Mouse (Mus musculus) hindbrain, embryonic 15.5 days (tissue): Measurements from ENCODE around the gene Abcc4. TPM values are rescaled to one million over a fixed set of nuclear protein-coding genes. Genes with fewer than 3 reads are reported as not detected.

Source experiments
- ATAC-seq: fragments of 200-750 bp; cut with Nextera tagmentation; 2 replicates; pipeline ENCODE4 v1.8.0; 2017; ENCODE audit warnings: low read depth, moderate number of reproducible peaks, moderate TSS enrichment; ENCODE audit not compliant: low FRiP score
- H3K27ac ChIP-seq: fragments of 300-500 bp; sonication (generic); replicated peaks from 2 replicates; pipeline ENCODE4 v1.5.1; 2015; ENCODE audit warnings: mild to moderate bottlenecking, inconsistent platforms
- H3K27me3 ChIP-seq: fragments of 300-500 bp; sonication (generic); 2 replicates; pipeline ENCODE4 v1.6.1; 2015; ENCODE audit warnings: control low read depth, inconsistent platforms
- H3K36me3 ChIP-seq: fragments of 300-500 bp; sonication (generic); 2 replicates; pipeline ENCODE4 v1.6.1; 2015; ENCODE audit warnings: control low read depth, inconsistent platforms
- H3K4me1 ChIP-seq: fragments of 300-500 bp; sonication (generic); replicated peaks from 2 replicates; pipeline ENCODE4 v1.6.1; 2015; ENCODE audit warnings: control low read depth, inconsistent platforms
- H3K4me2 ChIP-seq: fragments of 300-500 bp; sonication (generic); 2 replicates; pipeline ENCODE4 v1.6.1; 2015; ENCODE audit warnings: moderate library complexity, mild to moderate bottlenecking, inconsistent platforms
- H3K4me3 ChIP-seq: fragments of 300-500 bp; sonication (generic); 2 replicates; pipeline ENCODE4 v1.5.1; 2015; ENCODE audit warnings: mild to moderate bottlenecking, inconsistent platforms
- H3K9ac ChIP-seq: fragments of 300-500 bp; sonication (generic); 2 replicates; pipeline ENCODE4 v1.6.1; 2015; ENCODE audit warnings: inconsistent platforms
- H3K9me3 ChIP-seq: fragments of 300-500 bp; sonication (generic); 2 replicates; pipeline ENCODE4 v1.6.1; 2016; ENCODE audit warnings: control low read depth, inconsistent platforms
- WGBS: fragments of 180-500 bp; shearing (Covaris S2); methylation state at CpG from one replicate; pipeline ENCODE4 v1.1.7; 2015; 5-methylcytosine and 5-hydroxymethylcytosine counted together
- polyA plus RNA-seq: library from polyadenylated mRNA; unstranded; fragments of >200 nt; fragmentation: Nextera tagmentation; extraction: Ambion mirVana; gene quantifications from 2 replicates; pipeline ENCODE4 v1.2.1, GENCODE M21; 2015

Abcc4 gene
- polyA plus RNA-seq, 1 experiment from 2014 or later = 2.3 TPM

DNA sequence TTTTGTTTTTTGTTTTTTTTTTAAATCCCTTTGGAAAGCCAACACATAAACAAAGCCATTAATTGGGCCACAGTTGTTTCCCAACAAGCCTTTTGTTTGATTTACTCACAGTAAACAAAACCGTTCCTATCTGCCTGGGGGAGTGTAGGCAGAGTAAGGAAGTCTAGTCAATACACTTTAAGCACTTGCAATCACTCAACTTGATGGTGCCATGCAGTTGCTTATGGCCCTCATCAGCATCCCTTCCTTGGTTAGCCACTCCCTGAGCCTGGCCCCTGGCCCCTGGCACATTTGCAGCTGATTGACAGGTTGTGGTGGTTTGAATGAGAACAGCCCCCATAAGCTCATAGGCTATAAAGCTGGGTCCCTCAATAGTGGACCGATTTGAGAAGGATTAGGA, 209.3 kb downstream of the Abcc4 start:
- no peak overlapping the region for H3K9ac ChIP-seq
- no peaks in the 10 kb centered on the region for H3K4me1 ChIP-seq
- no peaks in the 10 kb centered on the region for H3K9me3 ChIP-seq
- no peak overlapping the region for H3K4me3 ChIP-seq
- H3K4me2 ChIP-seq = no peak overlapping the region
- ATAC-seq = no peak
- 78% methylated on average over 2 of the region's 2 CpGs for WGBS
- no peaks in the 10 kb centered on the region for H3K36me3 ChIP-seq
- no peaks in the 10 kb centered on the region for H3K27me3 ChIP-seq
- no peak overlapping the region for H3K27ac ChIP-seq

GRCm38 (mm10) chr14:118495458-118495857, 210.6 kb downstream of the Abcc4 start:
- no peak overlapping the region for H3K4me3 ChIP-seq
- H3K9ac ChIP-seq = no peak overlapping the region
- no peak overlapping the region for H3K27ac ChIP-seq
- H3K9me3 ChIP-seq = no peaks in the 10 kb centered on the region
- no peaks in the 10 kb centered on the region for H3K36me3 ChIP-seq
- WGBS = 86% methylated on average over 2 of the region's 2 CpGs
- no peaks in the 10 kb centered on the region for H3K27me3 ChIP-seq
- H3K4me2 ChIP-seq = no peak overlapping the region
- peaks cover 8% of the 10 kb centered on the region for H3K4me1 ChIP-seq
- ATAC-seq = no peak

DNA sequence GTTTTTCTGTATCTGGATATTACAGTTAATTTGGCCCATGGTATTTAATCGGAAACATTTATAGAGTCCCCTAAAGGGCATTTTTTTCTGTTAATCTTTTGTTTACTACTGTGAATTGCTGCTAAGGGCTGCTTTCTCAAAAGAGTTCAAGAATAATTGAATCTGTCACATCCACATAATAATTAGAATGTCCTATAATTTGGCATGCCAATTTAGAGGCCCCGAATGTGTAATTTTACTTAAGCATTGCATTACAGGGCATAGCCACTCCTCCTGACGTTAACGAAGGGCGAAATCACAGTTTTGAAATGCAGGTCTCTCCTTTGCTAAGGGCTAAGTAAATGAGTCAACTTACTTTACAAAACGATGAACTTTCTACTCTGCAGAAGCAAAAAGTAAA, 214.3 kb downstream of the Abcc4 start:
- H3K27ac ChIP-seq = no peak overlapping the region
- no peak overlapping the region for H3K4me3 ChIP-seq
- no peak overlapping the region for H3K9ac ChIP-seq
- 0 out of 2 replicates have a peak, but pooled peaks cover 4% of the 10 kb centered on the region for H3K27me3 ChIP-seq
- 62% methylated on average over 6 of the region's 6 CpGs for WGBS
- no peak for ATAC-seq
- H3K36me3 ChIP-seq = no peaks in the 10 kb centered on the region
- peaks cover 8% of the 10 kb centered on the region for H3K4me1 ChIP-seq
- no peak overlapping the region for H3K4me2 ChIP-seq
- H3K9me3 ChIP-seq = no peaks in the 10 kb centered on the region

DNA sequence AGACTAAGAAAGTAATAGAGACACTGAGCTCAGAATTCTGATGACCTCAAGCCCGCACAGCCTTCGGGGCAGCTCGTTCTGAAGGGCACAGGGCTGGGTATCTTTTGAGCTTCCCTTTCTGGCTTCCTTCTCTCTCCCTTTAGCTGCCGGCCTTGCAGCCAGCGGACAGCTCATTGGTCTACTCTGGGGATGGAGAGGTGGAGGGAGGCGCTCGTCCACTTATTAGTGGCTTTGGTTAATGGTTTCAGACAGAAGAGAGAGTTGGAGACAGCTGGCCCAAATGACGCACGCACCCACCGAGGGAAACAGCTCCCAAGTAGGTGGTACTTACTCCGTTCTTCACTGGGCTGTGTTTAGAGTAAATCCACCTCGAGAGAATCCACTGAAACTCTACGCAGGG, 214.7 kb downstream of the Abcc4 start:
- Histone ChIP-seq H3K27me3 (0 out of 2 replicates have a peak, but pooled peaks cover 4% of the 10 kb centered on the region), H3K36me3 (no peaks in the 10 kb centered on the region), H3K9me3 (no peaks in the 10 kb centered on the region), H3K4me1 (peaks cover 8% of the 10 kb centered on the region), H3K4me3 (no peak overlapping the region), H3K27ac (no peak overlapping the region), H3K4me2 (peak overlapping the region; percentile 40), H3K9ac (no peak overlapping the region)
- ATAC-seq = 0 out of 2 replicates have a peak, but pooled peaks have one; percentile 23
- WGBS = 23% methylated on average over 13 of the region's 13 CpGs

- H3K4me2 ChIP-seq = no peak overlapping the region
- WGBS = 53% methylated on average over 7 of the region's 7 CpGs
- no peaks in the 10 kb centered on the region for H3K36me3 ChIP-seq
Observed at GRCm38 (mm10) chr14:118490525-118490924, 215.5 kb downstream of the Abcc4 start.

GRCm38 (mm10) chr14:118486349-118486748, 219.7 kb downstream of the Abcc4 start:
- H3K4me1 ChIP-seq = peaks cover 7% of the 10 kb centered on the region
- H3K4me3 ChIP-seq = no peak overlapping the region
- H3K9ac ChIP-seq = no peak overlapping the region
- H3K9me3 ChIP-seq = no peaks in the 10 kb centered on the region
- H3K4me2 ChIP-seq = no peak overlapping the region
- H3K36me3 ChIP-seq = no peaks in the 10 kb centered on the region
- no peak overlapping the region for H3K27ac ChIP-seq
- H3K27me3 ChIP-seq = 0 out of 2 replicates have a peak, but pooled peaks cover 4% of the 10 kb centered on the region
- no peak for ATAC-seq
- WGBS = 71% methylated on average over 11 of the region's 11 CpGs

More at GRCm38 (mm10) chr14:118490525-118490924, 215.5 kb downstream of the Abcc4 start:
- ATAC-seq = no peak
- no peak overlapping the region for H3K27ac ChIP-seq
- no peak overlapping the region for H3K4me3 ChIP-seq
- H3K9me3 ChIP-seq = no peaks in the 10 kb centered on the region
- no peak overlapping the region for H3K9ac ChIP-seq
- H3K4me1 ChIP-seq = peaks cover 8% of the 10 kb centered on the region
- 0 out of 2 replicates have a peak, but pooled peaks cover 4% of the 10 kb centered on the region for H3K27me3 ChIP-seq

DNA sequence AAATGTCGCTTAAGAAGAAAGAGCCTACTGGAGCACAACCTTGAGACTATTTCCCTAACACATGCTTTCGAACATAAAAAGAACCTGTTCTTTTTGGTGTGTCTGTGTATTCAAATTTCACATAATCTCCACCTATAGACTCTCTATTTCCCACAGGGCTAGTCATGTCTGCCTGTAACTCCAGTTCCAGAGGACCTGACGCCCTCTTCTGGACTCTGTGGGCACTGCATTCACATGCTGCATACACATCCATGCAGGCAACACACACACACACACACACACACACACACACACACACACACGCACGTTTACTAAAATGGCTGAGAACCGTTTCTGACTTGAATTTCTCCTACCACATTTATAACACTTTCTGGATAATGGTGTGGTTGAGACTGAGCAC, 220.4 kb downstream of the Abcc4 start:
- Histone ChIP-seq H3K9ac (no peak overlapping the region), H3K36me3 (no peaks in the 10 kb centered on the region), H3K4me3 (no peak overlapping the region), H3K4me1 (no peaks in the 10 kb centered on the region), H3K9me3 (no peaks in the 10 kb centered on the region), H3K27ac (no peak overlapping the region), H3K4me2 (no peak overlapping the region), H3K27me3 (0 out of 2 replicates have a peak, but pooled peaks cover 4% of the 10 kb centered on the region)
- ATAC-seq = no peak
- WGBS = 97% methylated on average over 6 of the region's 6 CpGs

DNA sequence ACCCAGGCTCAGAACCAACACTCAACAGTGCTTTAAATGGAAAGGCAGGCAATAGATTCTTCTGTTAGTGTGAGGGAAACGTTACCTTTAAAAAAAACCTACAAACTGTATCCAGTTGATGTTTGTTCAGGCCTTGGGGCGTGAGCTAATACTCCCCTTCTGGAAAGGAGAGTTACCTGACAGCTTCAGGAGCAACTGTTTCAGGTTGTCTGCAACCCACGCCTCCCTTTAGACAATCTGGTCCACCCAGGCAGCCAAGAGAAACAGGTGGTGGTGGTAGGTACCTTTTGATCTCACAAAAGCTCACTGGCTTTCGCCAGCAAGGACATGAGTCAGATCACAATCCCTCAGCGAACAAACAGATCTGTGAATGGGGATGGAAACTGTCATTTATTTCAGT, 223.7 kb downstream of the Abcc4 start:
- Histone ChIP-seq H3K27ac (no peak overlapping the region), H3K27me3 (no peaks in the 10 kb centered on the region), H3K9me3 (no peaks in the 10 kb centered on the region), H3K4me2 (no peak overlapping the region), H3K9ac (no peak overlapping the region), H3K4me1 (no peaks in the 10 kb centered on the region), H3K4me3 (no peak overlapping the region), H3K36me3 (no peaks in the 10 kb centered on the region)
- no peak for ATAC-seq
- 89% methylated on average over 5 of the region's 5 CpGs for WGBS

- H3K9ac ChIP-seq = no peak overlapping the region
- H3K4me2 ChIP-seq = no peak overlapping the region
- no peak overlapping the region for H3K4me3 ChIP-seq
- H3K9me3 ChIP-seq = no peaks in the 10 kb centered on the region
- H3K4me1 ChIP-seq = no peaks in the 10 kb centered on the region
- H3K27me3 ChIP-seq = no peaks in the 10 kb centered on the region
- 85% methylated on average over 5 of the region's 5 CpGs for WGBS
- ATAC-seq = no peak
- H3K36me3 ChIP-seq = no peaks in the 10 kb centered on the region
- H3K27ac ChIP-seq = no peak overlapping the region
Observed at GRCm38 (mm10) chr14:118481779-118482178, 224.2 kb downstream of the Abcc4 start.

DNA sequence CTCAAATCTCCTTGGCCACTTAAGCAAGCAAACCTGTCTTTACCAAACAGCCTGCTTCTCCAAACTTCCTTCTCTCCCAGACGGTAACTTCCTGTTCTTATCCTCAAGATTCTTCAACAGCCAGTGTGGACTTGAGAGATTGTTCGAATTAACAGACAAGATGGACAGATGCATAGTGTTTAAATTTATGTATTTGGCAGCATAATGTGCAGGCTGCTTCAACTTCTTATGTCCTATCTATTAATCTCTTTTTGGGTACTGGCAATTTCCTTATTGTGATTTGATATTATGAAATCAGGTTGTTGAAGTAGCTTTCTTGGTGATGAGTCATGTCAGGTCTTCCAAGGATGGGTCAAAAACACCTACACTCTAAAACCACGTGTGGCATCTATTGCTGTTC, 229.7 kb downstream of the Abcc4 start:
- no peak for ATAC-seq
- H3K27me3 ChIP-seq = peaks cover 15% of the 10 kb centered on the region

GRCm38 (mm10) chr14:118475100-118475454, 230.9 kb downstream of the Abcc4 start:
- no peak overlapping the region for H3K27ac ChIP-seq
- H3K9me3 ChIP-seq = no peaks in the 10 kb centered on the region
- no peaks in the 10 kb centered on the region for H3K36me3 ChIP-seq
- H3K4me3 ChIP-seq = no peak overlapping the region
- WGBS = 51% methylated on average over 7 of the region's 7 CpGs
- ATAC-seq = no peak
- H3K27me3 ChIP-seq = peaks cover 19% of the 10 kb centered on the region
- peaks cover 16% of the 10 kb centered on the region; the same call in 1 of the 2 replicates for H3K4me1 ChIP-seq
- peak overlapping the region; percentile 90 for H3K4me2 ChIP-seq
- H3K9ac ChIP-seq = no peak overlapping the region

More for the DNA sequence above, 229.7 kb downstream of the Abcc4 start:
- Histone ChIP-seq H3K9ac (no peak overlapping the region), H3K27ac (no peak overlapping the region), H3K36me3 (no peaks in the 10 kb centered on the region), H3K4me1 (peaks cover 16% of the 10 kb centered on the region; the same call in 1 of the 2 replicates), H3K9me3 (no peaks in the 10 kb centered on the region), H3K4me2 (no peak overlapping the region), H3K4me3 (no peak overlapping the region)
- WGBS = 89% methylated on average over 3 of the region's 3 CpGs

GRCm38 (mm10) chr14:118474226-118475099, 231.6 kb downstream of the Abcc4 start:
- H3K4me1 ChIP-seq = peaks cover 16% of the 10 kb centered on the region; the same call in 1 of the 2 replicates
- H3K4me2 ChIP-seq = peak overlapping the region; percentile 90
- ATAC-seq = peak; percentile 59; the same call in 1 of the 2 replicates
- 14% methylated on average over 26 of the region's 26 CpGs for WGBS
- no peak overlapping the region for H3K27ac ChIP-seq
- no peaks in the 10 kb centered on the region for H3K36me3 ChIP-seq
- H3K4me3 ChIP-seq = peak overlapping the region; percentile 46
- peaks cover 19% of the 10 kb centered on the region for H3K27me3 ChIP-seq
- H3K9ac ChIP-seq = peak overlapping the region; percentile 26
- H3K9me3 ChIP-seq = no peaks in the 10 kb centered on the region
